Mouse (Mus musculus): ENCODE measurements around the gene 4930579F01Rik. TPM values are rescaled to one million over a fixed set of nuclear protein-coding genes. Genes with fewer than 3 reads are reported as not detected.

4930579F01Rik gene
- total and polyA plus RNA-seq, 3 experiments, result not detected

GRCm38 (mm10) chr3:138156651-138157050 is 37.0 kb downstream of the 4930579F01Rik start:
- in situ Hi-C loops (cut with MboI; ENCODE audit: low pct_ligation_motif_present, low pct_unique_long_range_greater_than_20kb, low sequenced_read_pairs) (no loop called here), dilution Hi-C loops (cut with MboI; ENCODE audit: extremely low pct_ligation_motif_present, extremely low pct_unique_long_range_greater_than_20kb, low sequenced_read_pairs) (no loop called here)
- Histone ChIP-seq H3K9ac (ENCODE audit: insufficient read depth, low read depth) (no peak overlapping the region), H3K4me2 (ENCODE audit: insufficient read depth, low read depth, poor library complexity, severe bottlenecking) (no peak overlapping the region), H3K4me3 (replicated peaks in 1 of 3; ENCODE audit: low read depth in 2 of 3, low read length in 2 of 3, poor library complexity in 1 of 3) (no peak overlapping the region), H3K27ac (ENCODE audit: insufficient read depth, low read depth) (no peak overlapping the region), H3K9me3 (replicated peaks; ENCODE audit: low read length) (peaks cover 5% of the 10 kb centered on the region), H3K27me3 (replicated peaks) (no peaks in the 10 kb centered on the region), H3K79me2 (replicated peaks; ENCODE audit: control insufficient read depth, extremely low read depth, insufficient read depth, poor library complexity, severe bottlenecking) (no peaks in the 10 kb centered on the region), H3K36me3 (replicated peaks in 1 of 2; ENCODE audit: control insufficient read depth in 1 of 2, insufficient read depth in 1 of 2, low read length in 1 of 2) (peaks cover 52 to 69% of the 10 kb centered on the region in 2 experiments), H3K4me1 (ENCODE audit: control insufficient read depth in 1 of 2, insufficient read depth in 2 of 2) (peaks cover 0 to 7% of the 10 kb centered on the region in 2 experiments; a peak in 2 of 4 replicates)
- DNase-seq (ENCODE audit: extremely low read depth), result no peak
- TF ChIP-seq CHD2 (IDR thresholded peaks at IDR 0.05; ENCODE audit: low read length) (no peak), JUND (conservative IDR thresholded peaks at IDR 0.05; ENCODE audit: low read depth, low read length) (no peak), KAT2A (IDR thresholded peaks at IDR 0.05; ENCODE audit: insufficient replicate concordance, low read length) (no peak), ZC3H11A (IDR thresholded peaks at IDR 0.05; ENCODE audit: low read depth, low read length) (no peak), UBTF (IDR thresholded peaks at IDR 0.05; ENCODE audit: low read depth, low read length) (no peak), CHD1 (IDR thresholded peaks at IDR 0.05; ENCODE audit: low read depth, low read length) (no peak), SMC3 (IDR thresholded peaks at IDR 0.05; ENCODE audit: low read depth, low read length) (no peak), USF1 (IDR thresholded peaks at IDR 0.05; ENCODE audit: low read depth, low read length) (no peak), ZNF384 (IDR thresholded peaks at IDR 0.05; ENCODE audit: low read depth, low read length) (no peak), POLR2AphosphoS2 (IDR thresholded peaks at IDR 0.05; ENCODE audit: low read depth, low read length) (no peak), MAFK (IDR thresholded peaks at IDR 0.05; ENCODE audit: insufficient replicate concordance, low read length) (no peak), TBP (conservative IDR thresholded peaks at IDR 0.05; ENCODE audit: low read depth, low read length) (no peak), NELFE (IDR thresholded peaks at IDR 0.05; ENCODE audit: low read depth, low read length) (no peak), MYC (IDR thresholded peaks at IDR 0.05; ENCODE audit: low read depth, low read length) (no peak), GABPA (IDR thresholded peaks at IDR 0.05; ENCODE audit: insufficient replicate concordance, low read depth, low read length) (no peak), SIN3A (IDR thresholded peaks at IDR 0.05; ENCODE audit: low read length) (no peak), ETS1 (conservative IDR thresholded peaks at IDR 0.05; ENCODE audit: low read depth, low read length) (no peak), IRF4 (IDR thresholded peaks at IDR 0.05; ENCODE audit: low read depth, low read length) (no peak)

- peak; percentile 53 for TF ChIP-seq HCFC1 (IDR thresholded peaks at IDR 0.05; ENCODE audit: low read depth, low read length)
- no peak for TF ChIP-seq ZNF384 (IDR thresholded peaks at IDR 0.05; ENCODE audit: low read depth, low read length)
- no peaks in the 10 kb centered on the region for H3K4me1 ChIP-seq (ENCODE audit: control insufficient read depth in 1 of 2, insufficient read depth in 2 of 2)
- H3K79me2 ChIP-seq (replicated peaks; ENCODE audit: control insufficient read depth, extremely low read depth, insufficient read depth, poor library complexity, severe bottlenecking), result no peaks in the 10 kb centered on the region
- H3K4me2 ChIP-seq (ENCODE audit: insufficient read depth, low read depth, poor library complexity, severe bottlenecking), result no peak overlapping the region
- H3K36me3 ChIP-seq (replicated peaks in 1 of 2; ENCODE audit: control insufficient read depth in 1 of 2, insufficient read depth in 1 of 2, low read length in 1 of 2), result peaks cover 62 to 82% of the 10 kb centered on the region in 2 experiments
- H3K27ac ChIP-seq (ENCODE audit: insufficient read depth, low read depth), result no peak overlapping the region
- in situ Hi-C loops (cut with MboI; ENCODE audit: low pct_ligation_motif_present, low pct_unique_long_range_greater_than_20kb, low sequenced_read_pairs), result no loop called here
- H3K4me3 ChIP-seq (replicated peaks in 1 of 3; ENCODE audit: low read depth in 2 of 3, low read length in 2 of 3, poor library complexity in 1 of 3), result no peak overlapping the region
- dilution Hi-C loops (cut with MboI; ENCODE audit: extremely low pct_ligation_motif_present, extremely low pct_unique_long_range_greater_than_20kb, low sequenced_read_pairs), result no loop called here
- no peaks in the 10 kb centered on the region for H3K27me3 ChIP-seq (replicated peaks)
- H3K9ac ChIP-seq (ENCODE audit: insufficient read depth, low read depth), result no peak overlapping the region
- peaks cover 5% of the 10 kb centered on the region for H3K9me3 ChIP-seq (replicated peaks; ENCODE audit: low read length)
- no peak for DNase-seq (ENCODE audit: extremely low read depth)
Observed at GRCm38 (mm10) chr3:138155062-138155461, 38.6 kb downstream of the 4930579F01Rik start.
